In the genomic region with DNA sequence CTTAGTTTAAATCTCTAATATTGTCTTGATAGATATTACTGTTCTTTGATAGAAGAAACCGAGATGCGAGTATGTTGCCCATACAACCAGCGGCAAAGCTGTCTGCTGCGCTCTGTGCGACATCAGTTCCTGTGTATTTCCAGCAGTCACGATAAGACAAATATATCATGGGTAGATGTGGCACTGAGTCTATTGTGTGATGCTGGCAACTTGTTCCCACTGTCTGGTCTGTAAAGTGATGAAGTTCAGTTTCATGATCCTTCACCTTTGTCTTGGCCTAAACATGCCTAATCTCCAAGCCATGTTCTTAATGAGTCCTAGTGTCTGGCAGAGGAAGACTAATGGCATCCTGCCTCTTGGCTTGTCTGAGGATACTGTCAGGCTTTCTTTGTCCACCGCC, we compare ENCODE assay signal across 25 mouse cellular contexts. TPM values are rescaled to one million over a fixed set of nuclear protein-coding genes. Genes with fewer than 3 reads are reported as not detected.
"Had no signal": no experiment of that assay in that cellular context is flagged by ENCODE, and none has a peak within 500 bp of the region (broad histone marks: within the 10 kb centered on the region; RNA-seq: fewer than 3 reads in every experiment).

No protein-coding gene starts in this region.

- H3K27ac ChIP-seq: liver, embryonic 15.5 days; lung, embryonic 15.5 days; macrophage; midbrain, embryonic 12.5 days; midbrain, embryonic 15.5 days; neural tube, embryonic 13.5 days; neural tube, embryonic 15.5 days had no signal

- H3K4me1 ChIP-seq: liver, embryonic 15.5 days; lung, embryonic 15.5 days; megakaryocyte, embryonic 14.5 days; midbrain, embryonic 12.5 days; midbrain, embryonic 15.5 days; neural tube, embryonic 13.5 days; neural tube, embryonic 15.5 days had no signal

- ATAC-seq: liver, postnatal 0 days; lung, postnatal 0 days; midbrain, embryonic 15.5 days had no signal

- DNase-seq: liver, postnatal 0 days; lung, adult 2 months; lung, postnatal 14 days; lung, postnatal 36 days; retina, postnatal 1 day; right cerebral cortex, adult 18-20 months; right cerebral cortex, postnatal 4 days; spleen, adult 18-20 months; thymus, adult 18-20 months; thymus, postnatal 14 days; thymus, postnatal 36 days had no signal

- H3K4me3 ChIP-seq: liver, embryonic 15.5 days; lung, embryonic 15.5 days; midbrain, embryonic 12.5 days; midbrain, embryonic 15.5 days; neural tube, embryonic 13.5 days; neural tube, embryonic 15.5 days had no signal

- H3K27me3 ChIP-seq: liver, embryonic 15.5 days; lung, embryonic 15.5 days; midbrain, embryonic 12.5 days; midbrain, embryonic 15.5 days; neural tube, embryonic 13.5 days; neural tube, embryonic 15.5 days had no signal

- H3K36me3 ChIP-seq: liver, embryonic 15.5 days; lung, embryonic 15.5 days; midbrain, embryonic 12.5 days; midbrain, embryonic 15.5 days; neural tube, embryonic 13.5 days; neural tube, embryonic 15.5 days had no signal

RNA-seq across cellular contexts. Expression of gene Cd5, which starts 6.1 kb away (rescaled TPM):
- total RNA-seq: megakaryocyte progenitor cell, adult 5-6 weeks had no signal
- polyA plus RNA-seq: liver, embryonic 15.5 days had no signal

RNA-seq across cellular contexts. Expression of gene Pga5, which starts 54.9 kb away (rescaled TPM):
- total RNA-seq: megakaryocyte progenitor cell, adult 5-6 weeks; midbrain, postnatal 0 days; monocyte, adult 5-6 weeks had no signal
- polyA plus RNA-seq: liver, embryonic 15.5 days; lung, adult 2 months; lung, embryonic 15.5 days; lung, postnatal 0 days; macrophage; midbrain, embryonic 12.5 days; midbrain, embryonic 15.5 days; midbrain, postnatal 0 days; neural tube, embryonic 11.5 days; neural tube, embryonic 13.5 days; neural tube, embryonic 15.5 days; small intestine, adult 2 months had no signal
